Mouse (Mus musculus) embryonic stem cell, embryonic (primary cell): ENCODE measurements around the gene Tlr2.

Experiments used
- CTCF ChIA-PET, 4 experiments: fragments of 300-600 bp in 2 of 4; fragments of 350-600 bp in 2 of 4; sonication (Branson Sonifier 250); formaldehyde crosslinking; loops; one replicate each; lab custom pipeline; 2022; ENCODE audit warnings: inconsistent platforms in 2 of 4; lab: Charles Lee
- POLR2A ChIA-PET, 4 experiments: fragments of 300-600 bp in 2 of 4; fragments of 350-600 bp in 2 of 4; sonication (Branson Sonifier 250); formaldehyde crosslinking; loops; one replicate each; lab custom pipeline; 2022; ENCODE audit warnings: antibody characterized with exemption in 4 of 4, inconsistent platforms in 1 of 4; lab: Charles Lee

The Tlr2 gene

DNA sequence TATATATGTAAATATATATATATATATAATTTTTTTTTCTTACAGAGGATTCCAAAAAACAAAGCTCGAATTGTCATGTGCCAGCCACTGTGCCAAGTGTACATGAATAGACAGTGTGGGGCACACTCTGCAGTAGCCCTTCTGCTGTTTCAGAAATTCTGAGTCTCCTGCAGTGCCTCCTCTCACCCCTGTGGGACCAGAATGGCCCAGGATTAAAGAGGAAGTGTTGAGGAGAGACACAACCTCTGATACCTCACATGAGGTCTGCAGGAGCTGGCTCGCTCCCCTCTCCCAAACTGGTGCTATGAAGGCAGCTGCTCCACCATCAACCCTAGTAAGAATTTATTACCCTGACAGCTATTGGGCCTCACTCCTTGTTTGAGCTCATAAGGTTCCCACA, 7.8 kb upstream of the Tlr2 start:
- ChIA-PET POLR2A (no interaction called here), CTCF (interaction anchor here in 1 of 4 experiments (0.6 kb wide), 1 partner anchor 52 kb away, joined by 3 read pairs; no protein-coding TSS in a partner anchor)

DNA sequence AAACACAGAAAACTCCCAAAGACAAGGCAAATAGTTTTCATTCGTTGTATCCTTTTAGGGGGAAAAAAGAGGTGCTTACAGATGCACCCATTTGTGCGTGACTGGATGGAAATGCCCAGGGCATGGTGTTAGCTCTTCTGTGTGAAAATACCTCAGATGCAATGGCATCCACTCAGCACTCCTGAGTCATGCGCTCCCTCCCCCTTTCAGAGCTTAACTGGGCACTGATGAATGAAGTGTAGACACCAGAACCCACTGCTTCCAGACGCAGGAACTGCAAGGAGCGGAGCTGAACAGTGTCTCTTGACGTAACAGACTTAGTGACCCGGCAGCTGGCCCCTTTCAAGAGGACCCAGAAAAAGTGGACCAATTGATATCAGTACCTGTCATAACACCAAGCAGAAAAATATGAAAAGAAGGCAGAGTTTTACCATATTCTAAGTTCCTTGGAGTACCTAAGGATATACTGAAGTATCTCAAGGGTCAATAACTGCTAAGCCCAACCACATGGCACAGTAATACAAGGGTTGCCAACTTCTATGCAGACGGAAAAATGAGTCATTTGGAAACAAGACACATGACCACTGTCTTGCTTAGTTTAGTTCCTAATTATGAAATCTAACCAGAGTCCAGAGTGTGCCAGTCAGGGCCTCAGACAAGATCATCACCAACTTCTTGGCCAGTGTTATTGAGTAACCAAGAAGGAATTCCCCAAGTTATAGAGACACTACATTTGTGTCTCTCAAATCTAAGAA, 3.4 kb upstream of the Tlr2 start:
- ChIA-PET CTCF (no interaction called here), POLR2A (no interaction called here)

DNA sequence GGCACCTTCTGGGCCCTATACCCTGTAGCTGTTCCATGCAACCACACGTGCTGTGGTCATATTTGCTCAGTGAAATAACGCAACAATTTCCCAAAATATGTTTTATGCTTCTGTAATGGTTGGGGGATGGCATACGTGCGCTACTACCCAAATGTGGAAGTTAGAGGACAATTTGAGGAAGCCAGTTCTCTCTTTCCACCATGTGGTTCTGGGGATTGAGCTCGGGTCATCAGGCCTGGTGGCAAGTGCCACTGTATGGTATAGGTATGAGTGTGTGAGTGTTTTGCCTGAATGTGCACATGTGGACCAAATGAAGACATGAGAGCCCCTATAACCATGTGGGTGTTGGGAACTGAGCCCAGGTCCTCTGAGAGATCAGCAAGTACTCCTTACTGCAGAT, 2.1 kb downstream of the Tlr2 start:
- ChIA-PET POLR2A (no interaction called here), CTCF (no interaction called here)

DNA sequence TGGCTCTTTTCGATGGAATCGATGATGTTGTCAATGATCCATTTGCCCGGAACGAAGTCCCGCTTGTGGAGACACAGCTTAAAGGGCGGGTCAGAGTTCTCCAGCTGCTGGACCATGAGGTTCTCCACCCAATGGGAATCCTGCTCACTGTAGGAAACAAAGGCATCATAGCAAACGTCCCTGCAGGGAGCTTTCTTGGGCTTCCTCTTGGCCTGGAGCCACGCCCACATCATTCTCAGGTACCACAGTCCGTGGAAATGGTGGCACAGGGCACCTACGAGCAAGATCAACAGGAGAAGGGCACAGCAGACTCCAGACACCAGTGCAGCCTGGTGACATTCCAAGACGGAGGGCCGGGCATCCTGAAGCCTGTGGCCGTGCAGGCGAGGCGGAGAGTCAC, 4.9 kb downstream of the Tlr2 start:
- ChIA-PET POLR2A (interaction anchor here in 2 of 4 experiments (0.9 kb wide), 2 partner anchors 14 to 319 kb away, joined by 3 read pairs; partner anchors contain the start of gene Mnd1 (in 1 of the 2)), CTCF (interaction anchor here in 2 of 4 experiments (0.6 to 1.3 kb wide), 2 partner anchors 63 to 270 kb away, joined by 3 read pairs; no protein-coding TSS in a partner anchor)

DNA sequence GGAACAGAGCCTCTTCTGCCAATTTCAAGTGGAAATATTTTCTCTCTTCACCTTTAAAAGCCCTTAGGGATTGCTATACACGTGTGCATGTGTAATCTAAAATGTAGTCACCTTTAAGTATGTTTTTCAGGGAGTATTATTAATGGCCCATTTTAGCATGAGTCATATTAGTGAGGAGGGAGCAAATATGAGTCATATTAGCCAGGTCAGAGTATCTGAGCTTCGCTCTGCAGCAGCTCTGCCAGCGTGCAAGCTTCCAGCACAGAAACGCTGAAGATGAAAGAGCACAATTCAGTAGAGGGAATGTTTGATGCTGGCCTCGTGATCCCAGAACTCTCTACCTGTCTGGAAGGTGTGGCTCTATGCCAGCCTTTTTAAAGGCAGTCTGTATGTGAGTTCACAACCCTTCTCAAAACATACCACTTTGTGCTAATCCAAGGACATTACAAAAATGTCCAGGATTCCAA, 13.4 kb downstream of the Tlr2 start:
- POLR2A ChIA-PET = no interaction called here
- CTCF ChIA-PET = no interaction called here

DNA sequence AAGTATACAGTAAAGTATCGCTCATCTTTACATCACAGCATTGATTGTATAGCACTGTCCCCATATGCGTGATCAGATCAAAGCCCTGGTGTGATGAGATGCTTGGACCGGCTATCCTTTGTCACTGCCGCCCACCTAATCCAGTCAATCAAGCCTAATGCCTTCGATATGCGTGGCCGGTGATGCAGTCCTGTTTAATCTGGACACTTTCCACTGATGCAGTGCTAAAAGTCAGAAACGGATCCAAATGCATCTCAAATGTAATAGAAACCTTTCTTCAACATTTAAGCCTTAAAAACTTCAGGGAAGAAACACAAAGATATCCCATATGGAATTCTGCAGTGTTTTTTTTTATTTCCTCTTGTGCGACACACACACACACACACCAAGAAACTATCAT, 13.9 kb downstream of the Tlr2 start:
- CTCF ChIA-PET = no interaction called here
- POLR2A ChIA-PET = no interaction called here

DNA sequence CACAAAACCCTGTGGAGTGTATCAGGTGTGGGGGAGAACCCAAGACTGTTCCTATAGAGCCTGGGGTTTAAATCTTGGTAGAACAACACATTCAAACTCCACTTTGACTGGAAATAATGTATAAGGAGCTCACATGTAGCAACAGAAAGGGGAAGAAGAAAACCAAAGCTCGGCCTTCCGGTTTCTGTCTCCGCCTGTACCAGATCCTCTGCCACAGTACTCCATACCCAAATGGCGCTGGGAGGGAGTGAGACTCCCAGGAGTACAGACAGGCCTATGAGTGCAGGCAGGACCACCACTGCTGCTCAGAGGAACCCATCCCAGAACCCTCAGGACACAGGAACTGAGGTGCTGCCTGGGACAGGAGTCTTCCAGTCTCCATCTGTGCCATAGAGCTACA, 17.8 kb downstream of the Tlr2 start:
- ChIA-PET CTCF (no interaction called here), POLR2A (interaction anchor here in 1 of 4 experiments (1.6 kb wide), 1 partner anchor 13 kb away, joined by 3 read pairs; no protein-coding TSS in a partner anchor)

DNA sequence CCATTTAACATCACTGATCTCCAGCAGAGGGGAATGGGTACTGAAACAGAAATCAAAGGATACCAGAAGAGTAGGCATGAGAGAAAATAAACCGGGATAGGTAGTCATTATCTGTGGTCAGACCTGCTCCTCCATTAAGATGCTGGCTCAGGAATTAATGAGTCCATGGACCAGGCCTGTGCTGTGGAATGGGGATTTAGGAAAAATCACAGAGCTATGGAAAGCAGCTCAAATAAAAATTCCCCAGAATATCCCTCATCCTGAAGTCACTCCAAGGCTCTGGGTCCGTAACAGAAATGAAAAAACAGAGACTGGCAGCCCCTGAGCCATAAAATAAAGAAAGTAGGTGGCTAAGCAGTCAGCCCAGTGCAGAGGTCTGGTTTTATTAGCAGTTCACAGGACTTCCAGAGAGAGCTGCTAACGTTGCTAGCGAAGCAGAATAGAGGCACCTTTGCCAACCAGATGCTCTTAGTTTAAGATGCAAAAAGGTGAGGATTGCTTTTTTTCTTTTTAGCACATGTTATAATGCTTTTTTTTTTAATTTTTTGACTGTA, 25.1 kb downstream of the Tlr2 start:
- CTCF ChIA-PET = interaction anchor here in 1 of 4 experiments (0.5 kb wide), 1 partner anchor 11 kb away, joined by 5 read pairs; no protein-coding TSS in a partner anchor
- POLR2A ChIA-PET = no interaction called here

DNA sequence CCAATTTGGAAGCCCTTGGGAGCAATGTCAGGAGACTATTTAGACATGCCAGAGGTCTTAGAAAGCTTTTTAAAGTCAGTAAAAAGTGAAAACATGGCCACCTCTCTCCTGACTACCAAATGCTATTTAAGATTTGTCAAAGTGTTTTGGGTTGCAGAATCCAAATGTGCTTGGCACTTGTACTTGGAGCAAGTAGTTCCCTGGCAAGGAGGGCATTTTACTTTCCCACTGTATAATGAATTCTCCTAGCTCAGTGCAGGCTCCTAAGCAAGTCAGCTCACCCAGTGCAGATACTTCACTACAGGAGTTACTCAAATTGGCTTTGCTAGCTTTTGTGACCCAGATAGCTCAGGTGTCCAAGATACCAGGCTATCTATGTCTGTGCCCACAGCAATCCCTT, 28.7 kb downstream of the Tlr2 start:
- CTCF ChIA-PET = interaction anchor here in 1 of 4 experiments (1.2 kb wide), 1 partner anchor 87 kb away, joined by 3 read pairs; no protein-coding TSS in a partner anchor
- POLR2A ChIA-PET = no interaction called here

DNA sequence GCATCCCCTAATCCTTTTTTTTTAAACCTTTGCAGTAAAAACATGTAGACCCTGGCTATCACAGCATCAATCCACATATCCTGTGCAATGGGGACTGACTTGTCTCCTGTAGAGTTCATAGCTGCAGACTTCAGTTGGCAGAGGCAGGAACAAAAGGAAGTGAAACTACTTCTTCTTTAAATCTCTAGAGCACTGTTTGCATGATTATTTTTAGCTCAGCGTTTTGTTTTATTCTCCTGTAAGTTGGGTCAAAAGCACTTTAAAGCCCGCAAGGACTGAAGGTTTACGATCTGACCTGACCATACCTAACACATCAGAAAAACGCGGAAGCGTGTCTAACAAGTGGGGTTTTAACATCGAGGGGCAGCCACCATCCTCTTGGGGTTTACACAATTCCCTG, 29.6 kb downstream of the Tlr2 start:
- ChIA-PET POLR2A (interaction anchor here in 1 of 4 experiments (1.4 kb wide), 1 partner anchor 10 kb away, joined by 3 read pairs; no protein-coding TSS in a partner anchor), CTCF (interaction anchor here in 1 of 4 experiments (0.9 kb wide), 1 partner anchor 14 kb away, joined by 4 read pairs; no protein-coding TSS in a partner anchor)

DNA sequence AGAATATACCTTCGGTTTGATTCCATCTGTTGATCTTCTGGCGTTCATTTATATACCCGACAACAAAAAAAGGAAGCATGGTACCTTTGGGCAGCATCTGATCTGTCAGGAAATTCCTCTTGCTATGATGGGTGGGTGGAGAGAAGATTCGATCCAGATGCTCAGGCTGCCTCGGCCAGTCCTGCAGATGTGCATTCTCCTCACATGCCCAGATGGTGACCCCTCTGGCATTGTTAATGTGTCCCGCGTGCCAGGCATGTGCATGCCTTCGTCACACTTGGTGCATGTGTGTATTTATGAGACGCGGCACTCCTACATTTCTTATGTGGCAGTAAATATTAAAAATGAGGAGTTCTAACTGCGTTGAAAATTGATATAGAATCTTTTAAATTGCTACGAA, 33.1 kb downstream of the Tlr2 start:
- POLR2A ChIA-PET = no interaction called here
- CTCF ChIA-PET = no interaction called here

DNA sequence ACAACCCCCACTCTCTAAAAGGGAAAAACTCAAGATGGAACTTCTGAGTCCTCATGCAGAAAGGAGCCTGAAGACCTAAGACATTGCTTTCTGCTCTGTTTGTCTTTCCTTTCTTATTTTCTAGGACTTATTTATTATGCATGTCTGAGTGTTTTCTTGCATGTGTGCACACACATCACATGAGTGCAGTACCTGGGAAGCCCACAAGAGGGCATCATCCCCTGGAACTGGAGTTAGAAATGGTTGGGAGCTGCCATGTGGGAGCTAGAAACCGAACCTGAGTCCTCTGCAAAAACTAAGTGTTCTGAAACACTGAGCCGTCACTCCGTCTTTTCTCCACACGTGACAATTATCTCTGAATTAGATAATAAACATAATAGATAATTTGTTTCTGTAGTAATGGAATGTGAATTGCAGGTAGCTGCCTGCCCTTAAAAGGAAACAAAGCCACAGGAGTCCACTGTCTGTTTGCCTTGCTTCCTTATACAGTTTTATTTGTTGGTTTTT, 39.9 kb downstream of the Tlr2 start:
- ChIA-PET POLR2A (interaction anchor here in 1 of 4 experiments (1.2 kb wide), 1 partner anchor 10 kb away, joined by 3 read pairs; no protein-coding TSS in a partner anchor), CTCF (interaction anchor here in 2 of 4 experiments (1.0 to 1.2 kb wide), 3 partner anchors 40 to 355 kb away, joined by 3 to 4 read pairs (median 3); no protein-coding TSS in a partner anchor)

DNA sequence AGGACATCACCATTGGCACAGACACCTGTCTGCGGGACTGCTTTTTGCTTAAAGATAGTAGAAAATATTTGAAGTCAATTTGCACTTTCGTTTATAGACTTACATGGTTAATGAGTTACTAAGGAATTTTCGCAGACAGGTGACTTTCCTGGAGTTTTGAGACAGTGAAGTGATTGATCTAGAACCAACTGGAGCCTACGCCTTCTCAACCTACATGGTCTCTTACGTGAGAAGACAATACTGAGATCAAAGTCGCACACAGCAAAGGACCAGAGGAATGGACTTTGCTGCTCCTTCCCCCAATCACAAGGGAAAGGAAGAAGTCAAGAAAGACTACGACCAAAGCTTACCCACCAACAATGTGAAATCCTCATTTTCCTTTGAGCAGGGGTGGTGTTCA, 42.1 kb downstream of the Tlr2 start:
- CTCF ChIA-PET = interaction anchor here in 1 of 4 experiments (0.6 kb wide), 1 partner anchor 718 kb away, joined by 3 read pairs; no protein-coding TSS in a partner anchor
- POLR2A ChIA-PET = no interaction called here

DNA sequence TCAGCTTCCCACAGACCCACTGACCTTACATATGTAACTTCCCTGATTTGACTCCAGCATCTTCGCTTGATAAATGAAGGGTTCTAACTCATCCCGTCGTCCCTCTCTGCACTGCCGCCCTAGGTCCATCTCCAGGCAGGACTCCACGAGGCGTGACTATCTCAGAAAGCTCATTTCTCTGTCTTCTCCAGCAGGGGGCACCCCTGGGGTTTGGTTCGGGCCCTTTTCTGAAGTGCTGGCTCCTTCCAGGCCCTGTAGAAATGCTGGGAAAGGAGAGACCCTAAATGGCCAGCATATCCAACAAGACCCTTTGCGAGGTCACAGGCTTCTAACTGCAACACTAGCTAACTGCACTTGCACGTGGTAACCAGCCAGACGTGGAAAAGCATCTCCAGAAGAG, 43.7 kb downstream of the Tlr2 start:
- CTCF ChIA-PET = interaction anchor here (0.6 to 1.2 kb wide), 28 partner anchors 9 to 517 kb away, joined by 3 to 9 read pairs (median 4); partner anchors contain the start of gene Tlr2 (in 1 of the 4)
- POLR2A ChIA-PET = interaction anchor here in 2 of 4 experiments (0.5 to 1.2 kb wide), 2 partner anchors 10 to 892 kb away, joined by 3 to 12 read pairs; no protein-coding TSS in a partner anchor

DNA sequence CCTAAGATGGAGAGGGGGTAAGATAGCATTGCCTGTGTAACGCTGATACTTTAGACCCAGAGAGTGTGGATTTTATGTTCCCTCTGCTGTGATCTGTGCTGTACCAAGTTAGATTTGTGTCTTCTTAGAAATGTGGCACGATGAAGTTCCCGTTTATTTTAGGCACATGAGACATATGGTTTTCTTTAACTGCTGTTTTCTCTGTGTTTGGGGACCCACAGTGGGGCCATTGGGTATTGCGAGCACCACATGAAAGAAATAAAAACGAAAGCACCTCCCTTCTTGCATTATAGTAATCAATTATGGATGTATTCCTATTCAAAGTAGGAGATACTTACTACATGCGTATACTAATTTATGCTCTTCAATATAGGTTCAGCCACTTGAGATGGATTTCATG, 44.5 kb downstream of the Tlr2 start:
- POLR2A ChIA-PET = interaction anchor here in 2 of 4 experiments (0.5 to 1.2 kb wide), 2 partner anchors 11 to 893 kb away, joined by 3 to 12 read pairs; no protein-coding TSS in a partner anchor

DNA sequence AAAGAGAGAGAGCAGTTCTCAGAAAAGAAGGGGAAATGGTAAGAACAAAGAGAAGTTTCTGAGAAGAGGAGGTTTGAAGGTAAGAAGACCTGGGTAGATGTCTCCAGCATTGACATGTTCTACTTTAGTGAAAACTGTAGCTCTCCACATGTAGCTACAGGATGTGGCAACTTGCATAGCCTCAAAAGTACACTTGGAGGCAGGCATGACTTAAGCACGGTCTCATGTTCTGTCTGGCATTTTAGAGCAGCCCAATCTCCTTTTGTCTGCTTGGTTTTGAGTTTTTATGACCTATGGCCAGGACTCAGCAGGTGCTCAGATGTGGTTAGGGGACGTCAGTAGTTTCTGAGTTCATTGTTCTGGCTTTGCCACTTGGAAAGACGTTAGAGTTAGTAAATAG, 50.1 kb downstream of the Tlr2 start:
- POLR2A ChIA-PET = interaction anchor here in 1 of 4 experiments (0.7 kb wide), 1 partner anchor 16 kb away, joined by 3 read pairs; no protein-coding TSS in a partner anchor

More for the DNA sequence above, 44.5 kb downstream of the Tlr2 start:
- CTCF ChIA-PET = interaction anchor here (0.6 to 1.2 kb wide), 25 partner anchors 8 to 517 kb away, joined by 3 to 9 read pairs (median 4); partner anchors contain the start of gene Tlr2 (in 1 of the 4)

DNA sequence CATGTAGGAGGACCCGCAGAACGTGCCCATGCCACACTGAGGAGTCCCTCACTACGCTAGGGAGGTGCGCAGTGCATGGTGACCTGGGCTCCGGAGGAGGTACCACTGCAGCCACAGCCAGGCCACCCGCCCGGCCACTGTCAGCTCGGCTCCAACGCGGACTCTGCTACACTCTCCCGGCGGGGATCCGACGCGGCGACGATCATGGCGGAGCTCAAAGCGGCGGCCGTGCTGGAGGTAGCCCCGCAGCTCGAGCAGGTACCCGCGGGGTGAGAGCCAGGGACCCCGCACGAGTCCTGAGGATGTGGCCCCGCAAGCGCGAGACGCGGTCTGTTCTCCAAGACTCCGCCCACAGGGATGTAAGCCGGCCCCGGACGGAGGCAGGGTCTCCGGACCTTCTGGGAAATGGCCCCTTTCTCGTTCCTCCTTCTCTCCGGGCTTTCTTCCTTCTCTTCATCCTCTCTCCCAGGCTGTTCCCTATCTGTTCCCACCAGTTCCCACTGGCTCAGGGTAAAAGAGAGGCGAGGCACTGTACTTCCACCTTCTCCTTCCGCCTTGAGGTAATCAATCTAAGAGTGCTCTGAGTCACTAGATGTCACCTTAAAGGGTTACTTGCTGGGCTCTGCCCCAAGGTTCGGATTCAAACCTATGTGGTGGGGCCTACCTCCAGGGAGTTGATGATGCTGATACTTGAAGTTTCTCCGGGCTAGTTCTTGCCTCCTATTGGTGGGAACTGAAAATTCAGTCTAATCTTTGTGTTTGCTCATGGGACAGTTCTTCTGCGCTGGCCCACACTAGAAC, 51.7 kb downstream of the Tlr2 start:
- CTCF ChIA-PET = interaction anchor here in 1 of 4 experiments (1.2 kb wide), 1 partner anchor 8 kb away, joined by 3 read pairs; no protein-coding TSS in a partner anchor
- POLR2A ChIA-PET = interaction anchor here in 1 of 4 experiments (0.6 kb wide), 1 partner anchor 74 kb away, joined by 3 read pairs; no protein-coding TSS in a partner anchor

More for the DNA sequence above, 50.1 kb downstream of the Tlr2 start:
- CTCF ChIA-PET = no interaction called here

DNA sequence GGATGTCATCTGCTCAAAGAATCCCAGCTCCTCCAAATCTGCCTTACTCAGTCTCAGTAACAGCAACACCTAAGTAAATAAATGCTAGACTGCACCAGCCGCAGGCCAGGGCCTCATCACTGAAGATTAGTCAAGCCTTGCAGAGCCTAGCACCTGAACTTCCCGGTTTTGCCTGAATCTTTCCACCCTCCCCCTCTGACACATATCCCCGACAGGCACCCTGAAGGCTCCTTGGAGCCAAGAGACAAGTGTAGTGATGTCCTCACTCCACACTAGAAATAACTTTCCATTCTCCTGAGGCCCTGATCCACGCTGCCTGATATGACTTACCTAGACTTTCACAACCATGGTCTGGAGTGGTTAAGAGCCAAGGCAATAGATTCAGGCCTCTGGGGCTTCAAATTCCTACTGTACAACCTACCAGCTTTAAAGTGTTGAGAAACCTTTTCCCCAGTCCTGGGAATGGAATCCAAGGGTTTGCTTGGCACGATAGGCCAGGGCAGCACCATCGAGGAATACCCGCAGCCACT, 53.7 kb downstream of the Tlr2 start:
- ChIA-PET POLR2A (no interaction called here), CTCF (no interaction called here)
